Mouse (Mus musculus) T-helper 17 cell (primary cell): ENCODE data around the gene Gucy2e.

Experiments
- in situ Hi-C, 2 experiments: fragments of 300-600 bp; cut with MboI, MseI; formaldehyde crosslinking; loops; 1 replicate in 1 of 2; 2 replicates in 1 of 2; pipeline ENCODE4 v1.15.1; 2025; ENCODE audit warnings: high pct_unique_total_duplicates in 2 of 2

The Gucy2e gene

GRCm38 (mm10) chr11:69236061-69236925 lies 543 bp downstream of the Gucy2e start:
- in situ Hi-C loops: loop anchor here (5.0 to 10.0 kb wide), 3 partner anchors 49 to 531 kb away; no protein-coding TSS in a partner anchor

GRCm38 (mm10) chr11:69235285-69236060 lies 1.4 kb downstream of the Gucy2e start:
- in situ Hi-C loops: loop anchor here (5.0 to 10.0 kb wide), 3 partner anchors 48 to 531 kb away; no protein-coding TSS in a partner anchor

- in situ Hi-C loops: loop anchor here in 1 of 2 experiments (10.0 kb wide), 2 partner anchors 48 to 528 kb away; no protein-coding TSS in a partner anchor
Observed at GRCm38 (mm10) chr11:69233141-69233540, 3.7 kb downstream of the Gucy2e start.

GRCm38 (mm10) chr11:69230420-69230819 lies 6.4 kb downstream of the Gucy2e start:
- in situ Hi-C loops: loop anchor here in 1 of 2 experiments (10.0 kb wide), 2 partner anchors 46 to 526 kb away; no protein-coding TSS in a partner anchor

- in situ Hi-C loops: no loop called here
Observed at GRCm38 (mm10) chr11:69225715-69226114, 11.1 kb downstream of the Gucy2e start.

GRCm38 (mm10) chr11:69223101-69223500 lies 13.7 kb downstream of the Gucy2e start:
- in situ Hi-C loops: no loop called here

GRCm38 (mm10) chr11:69221070-69221469 lies 15.8 kb downstream of the Gucy2e start:
- in situ Hi-C loops: no loop called here

- in situ Hi-C loops: no loop called here
Observed at GRCm38 (mm10) chr11:69218661-69219060, 18.2 kb downstream of the Gucy2e start.

GRCm38 (mm10) chr11:69217411-69217810 lies 19.4 kb downstream of the Gucy2e start:
- in situ Hi-C loops: no loop called here

- in situ Hi-C loops: no loop called here
Observed at GRCm38 (mm10) chr11:69211431-69211830, 25.4 kb downstream of the Gucy2e start.

- in situ Hi-C loops: no loop called here
Observed at GRCm38 (mm10) chr11:69202469-69203230, 34.2 kb downstream of the Gucy2e start.

GRCm38 (mm10) chr11:69200231-69200630 lies 36.6 kb downstream of the Gucy2e start:
- in situ Hi-C loops: no loop called here

- in situ Hi-C loops: no loop called here
Observed at GRCm38 (mm10) chr11:69199251-69199650, 37.6 kb downstream of the Gucy2e start.

GRCm38 (mm10) chr11:69197743-69198142 lies 39.1 kb downstream of the Gucy2e start, which contains the start of gene Alox8:
Gene Alox8 (minus strand): TSS chr11:69197843.
- in situ Hi-C loops: no loop called here

GRCm38 (mm10) chr11:69197194-69197593 lies 39.6 kb downstream of the Gucy2e start:
- in situ Hi-C loops: no loop called here

- in situ Hi-C loops: no loop called here
Observed at GRCm38 (mm10) chr11:69196766-69197165, 40.1 kb downstream of the Gucy2e start.

- in situ Hi-C loops: no loop called here
Observed at GRCm38 (mm10) chr11:69192840-69193239, 44.0 kb downstream of the Gucy2e start.

- in situ Hi-C loops: loop anchor here (5.0 to 10.0 kb wide), 2 partner anchors 49 to 51 kb away; partner anchors contain the start of gene Gucy2e (in 2 of the 2)
Observed at GRCm38 (mm10) chr11:69185936-69186335, 50.9 kb downstream of the Gucy2e start.

GRCm38 (mm10) chr11:69185031-69185430 lies 51.8 kb downstream of the Gucy2e start:
- in situ Hi-C loops: loop anchor here (5.0 to 10.0 kb wide), 2 partner anchors 50 to 52 kb away; partner anchors contain the start of gene Gucy2e (in 2 of the 2)

GRCm38 (mm10) chr11:69180120-69180519 lies 56.7 kb downstream of the Gucy2e start:
- in situ Hi-C loops: loop anchor here (5.0 to 10.0 kb wide), 2 partner anchors 55 to 202 kb away; partner anchors contain the start of gene Gucy2e (in 1 of the 2)

GRCm38 (mm10) chr11:69179512-69179911 lies 57.3 kb downstream of the Gucy2e start:
- in situ Hi-C loops: no loop called here
